Mouse (Mus musculus): Measurements from ENCODE around the gene Jmjd8.

GRCm38 (mm10) chr17:25783086-25783485 is 45.6 kb upstream of the Jmjd8 start:
- TF ChIP-seq CTCF (IDR thresholded peaks at IDR 0.05; ENCODE audit: insufficient read depth, low read depth, low read length) (no peak), POLR2A (IDR thresholded peaks at IDR 0.05; ENCODE audit: insufficient read depth, low read depth, low read length) (no peak)

Data from olfactory bulb, adult 2 months (tissue).